Mouse (Mus musculus): ENCODE measurements around the gene 1500011B03Rik.

DNA sequence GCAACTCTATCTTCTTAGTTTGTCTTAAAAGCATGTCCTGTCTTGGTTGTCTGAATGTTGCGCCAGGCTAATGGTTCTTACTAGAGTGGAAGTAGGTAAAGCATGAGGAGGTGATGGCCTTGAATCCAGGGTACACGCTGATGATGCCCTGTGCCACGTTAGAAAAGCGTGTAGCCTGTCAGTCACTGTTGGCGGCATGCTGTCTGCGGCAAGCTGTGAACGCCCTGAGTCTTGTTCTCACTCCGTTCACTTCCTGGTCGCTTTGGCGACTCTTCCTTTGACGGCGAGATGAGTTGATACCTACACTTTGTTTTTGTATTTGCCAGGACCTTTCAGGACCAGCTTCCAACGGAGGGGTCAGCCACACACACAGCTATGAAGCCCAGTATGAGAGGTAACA, 20.0 kb downstream of the 1500011B03Rik start:
- no peak for TF ChIP-seq POLR2A (IDR thresholded peaks at IDR 0.05; ENCODE audit: low read depth, low read length)
- no peak for TF ChIP-seq CTCF (IDR thresholded peaks at IDR 0.05; ENCODE audit: extremely low read depth, insufficient read depth, insufficient read length, insufficient replicate concordance)
